1 mouse cellular context compared by ENCODE assay signal in the genomic region with DNA sequence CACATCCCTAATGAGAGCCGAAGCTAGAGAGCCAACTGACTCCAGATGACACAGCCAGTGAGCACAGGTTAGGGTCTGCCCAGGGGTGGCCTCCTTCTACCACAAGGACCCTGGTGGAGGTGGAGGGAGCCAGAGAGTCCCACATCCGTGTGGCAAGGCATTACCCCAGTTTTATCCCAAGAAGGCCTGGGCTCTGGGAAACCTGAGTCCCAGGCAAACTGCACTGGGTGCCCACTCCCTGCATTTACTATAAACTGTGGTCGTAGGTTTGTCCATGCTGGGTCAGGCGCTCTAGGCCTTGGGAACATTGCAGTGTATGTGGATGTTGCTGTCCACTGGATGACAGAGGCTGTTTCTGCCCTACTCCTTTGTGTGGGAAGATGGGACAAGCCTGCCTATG.
TF ChIP-seq lines count a peak whose summit lies in the region.

No protein-coding gene starts in this region.

TF ChIP-seq in CH12.LX, 34 proteins besides CTCF, POLR2A, EP300 and RAD21 (continued from another document):
- TF ChIP-seq SIN3A (IDR thresholded peaks at IDR 0.05; ENCODE audit: low read length), result no peak
- no peak for TF ChIP-seq CHD2 (IDR thresholded peaks at IDR 0.05; ENCODE audit: low read length)
- TF ChIP-seq USF1 (IDR thresholded peaks at IDR 0.05; ENCODE audit: low read depth, low read length), result no peak
TF ChIP-seq in CH12.LX: peak in this region for 0.
